Mouse (Mus musculus) forebrain, embryonic 11.5 days (tissue): ENCODE measurements around the gene Lpcat1. TPM values are rescaled to one million over a fixed set of nuclear protein-coding genes. Genes with fewer than 3 reads are reported as not detected.

Source experiments
- ATAC-seq: fragments of 200-750 bp; cut with Nextera tagmentation; replicated peaks from 2 replicates; pipeline ENCODE4 v1.8.0; 2017; ENCODE audit warnings: moderate TSS enrichment; ENCODE audit not compliant: low FRiP score
- DNase-seq: peaks from one replicate; pipeline ENCODE4 v3.0.0-alpha.2; 2017; ENCODE audit warnings: low spot score
- H3K27ac ChIP-seq: fragments of 300-500 bp; sonication (generic); 2 replicates; pipeline ENCODE4 v1.5.1; 2014; ENCODE audit warnings: low read depth, low read length
- H3K27me3 ChIP-seq: fragments of 300-500 bp; sonication (generic); 2 replicates; pipeline ENCODE4 v1.6.1; 2014; ENCODE audit warnings: mild to moderate bottlenecking, low read length, mixed read lengths; ENCODE audit not compliant: control insufficient read depth, insufficient read depth
- H3K36me3 ChIP-seq: fragments of 300-500 bp; sonication (generic); 2 replicates; pipeline ENCODE4 v1.6.1; 2014; ENCODE audit warnings: mild to moderate bottlenecking, low read length, moderate library complexity, mixed read lengths; ENCODE audit not compliant: control insufficient read depth, insufficient read depth
- H3K4me1 ChIP-seq: fragments of 300-500 bp; sonication (generic); replicated peaks from 2 replicates; pipeline ENCODE4 v1.6.1; 2014; ENCODE audit warnings: low read length, mixed read lengths; ENCODE audit not compliant: control insufficient read depth, insufficient read depth
- H3K4me2 ChIP-seq: fragments of 300-500 bp; sonication (generic); 2 replicates; pipeline ENCODE4 v1.6.1; 2014; ENCODE audit warnings: low read depth, mild to moderate bottlenecking, low read length, moderate library complexity, mixed read lengths; ENCODE audit not compliant: severe bottlenecking
- H3K4me3 ChIP-seq: fragments of 300-500 bp; sonication (generic); 2 replicates; pipeline ENCODE4 v1.5.1; 2014; ENCODE audit warnings: low read depth, low read length
- H3K9ac ChIP-seq: fragments of 300-500 bp; sonication (generic); 2 replicates; pipeline ENCODE4 v1.6.1; 2014; ENCODE audit warnings: low read length
- H3K9me3 ChIP-seq: fragments of 300-500 bp; sonication (generic); 2 replicates; pipeline ENCODE4 v1.6.1; 2016; ENCODE audit warnings: low read length, mixed read lengths; ENCODE audit not compliant: control insufficient read depth
- WGBS: fragments of 180-500 bp; shearing (Covaris S2); extraction: QIAGEN DNeasy Blood & Tissue Kit; methylation state at CpG from one replicate; pipeline ENCODE4 v1.1.7; 2014; 5-methylcytosine and 5-hydroxymethylcytosine counted together
- polyA plus RNA-seq: library from polyadenylated mRNA; unstranded; fragments of >200 nt; fragmentation: Nextera tagmentation; extraction: Ambion mirVana; gene quantifications from 2 replicates; pipeline ENCODE4 v1.2.1, GENCODE M21; 2014

Lpcat1 gene
- polyA plus RNA-seq, 1 experiment from 2014 or later, result 64.3 TPM

DNA sequence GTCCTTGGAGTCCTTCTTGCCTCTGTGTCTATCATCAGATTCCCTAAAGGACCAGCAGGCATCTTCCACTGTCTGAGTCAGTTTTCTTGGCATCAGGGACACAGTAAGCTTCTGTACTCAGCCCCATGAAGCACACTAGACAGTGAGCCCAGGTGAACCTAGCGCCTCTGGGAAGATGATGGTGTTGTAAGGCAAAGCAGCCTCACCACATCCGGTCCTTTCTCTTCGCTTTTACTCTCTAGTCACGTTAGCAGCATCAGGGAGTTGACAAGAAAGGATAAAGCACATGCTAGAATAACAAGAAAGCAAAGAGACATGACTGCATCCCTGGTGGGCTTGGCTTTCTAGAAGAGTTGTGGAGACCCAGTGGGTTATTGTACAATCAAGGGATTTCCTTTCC, 26.2 kb downstream of the Lpcat1 start:
- H3K27me3 ChIP-seq, result no peaks in the 10 kb centered on the region

DNA sequence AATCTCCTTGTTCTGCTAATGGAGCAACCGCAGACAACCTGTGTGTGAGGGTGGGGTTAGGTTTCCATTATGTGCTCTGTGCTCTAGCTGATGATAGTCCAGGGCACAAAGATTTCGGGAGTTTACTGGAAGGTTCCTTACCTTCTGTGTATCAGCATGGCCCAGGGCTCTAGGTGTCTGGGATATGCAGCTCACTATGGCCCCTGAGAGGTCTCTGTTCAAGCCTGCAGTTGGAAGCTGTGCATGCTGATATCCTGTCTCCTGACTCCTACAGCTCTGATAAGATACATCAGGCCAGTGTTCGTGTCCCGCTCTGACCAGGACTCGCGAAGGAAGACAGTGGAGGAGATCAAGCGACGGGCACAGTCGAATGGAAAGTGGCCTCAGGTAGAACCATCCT, 27.5 kb downstream of the Lpcat1 start:
- ATAC-seq, result no peak
- Histone ChIP-seq H3K9me3 (no peaks in the 10 kb centered on the region), H3K4me3 (no peak overlapping the region), H3K36me3 (peaks cover 2% of the 10 kb centered on the region; the same call in 1 of the 2 replicates), H3K27ac (no peak overlapping the region), H3K4me1 (no peaks in the 10 kb centered on the region), H3K4me2 (no peak overlapping the region), H3K27me3 (no peaks in the 10 kb centered on the region), H3K9ac (no peak overlapping the region)
- no peak for DNase-seq
- 96% methylated on average over 9 of the region's 9 CpGs for WGBS

More for the DNA sequence above, 26.2 kb downstream of the Lpcat1 start:
- 85% methylated on average over 4 of the region's 4 CpGs for WGBS
- Histone ChIP-seq H3K9me3 (no peaks in the 10 kb centered on the region), H3K36me3 (peaks cover 2% of the 10 kb centered on the region; the same call in 1 of the 2 replicates), H3K4me2 (no peak overlapping the region), H3K27ac (no peak overlapping the region), H3K4me3 (no peak overlapping the region), H3K4me1 (no peaks in the 10 kb centered on the region), H3K9ac (no peak overlapping the region)
- ATAC-seq (no peak), DNase-seq (no peak)

DNA sequence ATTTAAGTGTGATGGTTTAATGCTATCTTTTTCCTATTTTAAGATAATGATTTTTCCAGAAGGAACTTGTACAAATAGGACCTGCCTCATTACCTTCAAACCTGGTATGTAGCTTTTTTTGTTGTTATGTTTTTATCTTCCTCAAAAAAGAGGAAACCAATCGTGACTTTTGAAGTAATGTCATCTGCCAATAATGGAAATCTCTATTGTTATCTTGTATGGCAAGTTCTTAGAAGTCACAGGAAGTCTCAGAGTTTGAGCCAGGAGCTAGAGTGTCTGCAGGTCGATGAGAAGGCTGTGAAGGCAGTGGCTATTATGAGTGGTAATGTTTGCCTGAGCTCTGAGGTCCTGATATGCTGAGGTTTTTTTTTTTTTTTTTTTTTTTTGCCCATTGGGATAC, 29.1 kb downstream of the Lpcat1 start:
- Histone ChIP-seq H3K36me3 (peaks cover 2% of the 10 kb centered on the region; the same call in 1 of the 2 replicates), H3K27me3 (no peaks in the 10 kb centered on the region), H3K9ac (no peak overlapping the region), H3K27ac (no peak overlapping the region), H3K4me3 (no peak overlapping the region), H3K4me1 (no peaks in the 10 kb centered on the region), H3K4me2 (no peak overlapping the region), H3K9me3 (no peaks in the 10 kb centered on the region)
- WGBS, result 74% methylated on average over 2 of the region's 2 CpGs
- DNase-seq, result no peak
- no peak for ATAC-seq

DNA sequence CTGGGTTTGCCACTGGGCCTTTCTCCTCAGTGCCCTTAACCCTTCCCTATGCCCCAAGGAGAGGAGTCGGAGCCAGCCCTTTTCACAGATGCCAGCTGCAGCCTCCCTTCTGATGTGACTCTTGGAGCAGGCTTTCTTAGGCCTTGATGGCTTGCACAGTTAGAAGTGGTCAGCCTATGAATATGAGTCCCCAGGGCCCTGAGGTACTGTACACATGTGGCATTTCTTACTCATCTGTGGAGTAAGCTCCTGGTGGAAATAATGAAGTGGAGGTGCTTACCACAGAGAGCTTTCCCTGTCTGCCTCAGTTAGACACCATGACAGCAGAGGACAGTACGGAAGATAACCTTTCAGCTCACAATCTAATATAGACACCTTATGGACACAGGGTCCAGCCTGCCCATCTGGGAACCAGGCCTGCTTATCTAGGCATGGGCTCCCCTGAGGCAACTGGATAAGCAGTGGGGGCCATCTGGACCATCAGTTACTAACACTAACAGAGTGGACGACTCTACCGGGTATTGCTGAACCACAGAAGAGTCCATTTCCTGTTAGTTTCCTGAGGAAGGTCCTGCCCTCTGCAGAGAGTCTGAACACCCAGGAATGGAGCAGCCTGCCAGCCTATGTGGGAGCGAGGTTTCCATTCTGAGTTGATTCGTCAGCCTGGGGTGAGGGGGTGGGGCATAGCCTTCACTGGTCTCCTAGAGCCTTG, 33.1 kb downstream of the Lpcat1 start:
- Histone ChIP-seq H3K36me3 (peaks cover 2% of the 10 kb centered on the region; the same call in 1 of the 2 replicates), H3K27me3 (no peaks in the 10 kb centered on the region), H3K4me2 (no peak overlapping the region), H3K9ac (no peak overlapping the region), H3K9me3 (no peaks in the 10 kb centered on the region), H3K4me3 (no peak overlapping the region), H3K4me1 (no peaks in the 10 kb centered on the region), H3K27ac (0 out of 2 replicates have a peak overlapping the region, but pooled peaks have one; percentile 31)
- ATAC-seq, result no peak
- WGBS, result 83% methylated on average over 6 of the region's 6 CpGs
- DNase-seq, result no peak

DNA sequence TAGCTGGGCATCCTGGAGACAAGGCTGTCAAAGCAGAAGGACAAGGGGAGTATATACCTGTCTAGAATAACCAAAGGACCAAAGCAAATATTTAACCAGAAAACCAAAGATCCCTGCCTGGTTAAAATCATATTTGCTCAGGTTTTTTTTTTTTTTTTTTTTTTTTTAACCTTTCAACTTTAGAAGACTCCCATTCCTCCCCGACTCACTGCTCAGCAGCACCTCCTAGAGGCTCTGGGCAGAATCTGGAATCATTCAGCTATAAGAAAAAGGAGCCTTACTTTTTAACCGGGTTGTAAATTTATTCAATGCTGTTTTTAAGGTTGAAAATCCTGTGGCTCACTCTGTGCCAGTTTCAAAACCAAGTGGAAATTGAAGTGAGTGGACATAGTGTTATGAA, 35.7 kb downstream of the Lpcat1 start:
- no peak overlapping the region for H3K4me2 ChIP-seq
- no peaks in the 10 kb centered on the region for H3K9me3 ChIP-seq
- no peak overlapping the region for H3K27ac ChIP-seq
- H3K9ac ChIP-seq, result no peak overlapping the region
- H3K36me3 ChIP-seq, result no peaks in the 10 kb centered on the region; the same call in 1 of the 2 replicates
- ATAC-seq, result no peak
- no peak for DNase-seq
- no peak overlapping the region for H3K4me3 ChIP-seq
- H3K27me3 ChIP-seq, result no peaks in the 10 kb centered on the region
- 82% methylated on average over 2 of the region's 2 CpGs for WGBS
- H3K4me1 ChIP-seq, result no peaks in the 10 kb centered on the region

DNA sequence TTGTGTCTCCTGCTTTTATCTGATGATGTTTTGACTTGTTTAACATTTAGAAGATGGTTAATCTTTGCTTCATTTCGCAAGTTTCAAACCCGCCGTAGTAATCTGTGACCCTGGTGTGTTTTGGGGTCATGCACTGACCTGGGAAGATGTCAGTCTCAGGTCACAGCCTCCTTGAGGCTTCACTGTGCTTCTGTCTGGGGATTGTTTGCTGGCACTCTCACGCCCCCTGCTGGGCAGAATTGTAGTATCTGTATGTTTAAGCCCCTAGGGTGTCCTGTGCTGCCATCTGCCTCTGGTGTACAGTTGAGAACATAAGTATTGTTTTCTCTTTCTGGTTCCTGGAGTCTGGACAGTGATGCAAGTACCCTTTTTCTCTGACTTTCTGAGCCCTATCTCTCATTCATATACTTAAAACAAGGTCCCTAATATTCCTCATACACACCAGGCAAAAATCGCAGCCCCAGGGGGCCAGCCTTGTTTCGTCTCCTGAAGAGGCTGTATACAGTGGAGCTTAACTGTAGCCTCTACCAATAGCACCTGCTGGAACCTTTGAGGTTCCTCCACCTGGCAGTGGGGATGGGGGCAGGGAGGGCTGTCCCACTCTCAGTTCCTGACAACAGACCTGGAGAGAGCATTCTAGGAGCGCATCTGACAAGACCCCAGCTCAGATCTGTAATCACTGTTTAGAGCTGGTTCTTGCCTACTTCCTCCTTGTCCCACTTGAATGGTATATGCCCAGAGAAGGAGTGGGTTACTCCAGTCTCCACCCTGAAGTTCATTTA, 38.9 kb downstream of the Lpcat1 start:
- WGBS, result 68% methylated on average over 7 of the region's 7 CpGs
- ATAC-seq (no peak), DNase-seq (peak; percentile 85)
- H3K4me2 ChIP-seq, result no peak overlapping the region
- H3K4me3 ChIP-seq, result no peak overlapping the region
- H3K36me3 ChIP-seq, result no peaks in the 10 kb centered on the region; the same call in 1 of the 2 replicates
- no peaks in the 10 kb centered on the region for H3K9me3 ChIP-seq
- no peak overlapping the region for H3K9ac ChIP-seq
- no peaks in the 10 kb centered on the region for H3K27me3 ChIP-seq
- H3K27ac ChIP-seq, result no peak overlapping the region
- H3K4me1 ChIP-seq, result no peaks in the 10 kb centered on the region

DNA sequence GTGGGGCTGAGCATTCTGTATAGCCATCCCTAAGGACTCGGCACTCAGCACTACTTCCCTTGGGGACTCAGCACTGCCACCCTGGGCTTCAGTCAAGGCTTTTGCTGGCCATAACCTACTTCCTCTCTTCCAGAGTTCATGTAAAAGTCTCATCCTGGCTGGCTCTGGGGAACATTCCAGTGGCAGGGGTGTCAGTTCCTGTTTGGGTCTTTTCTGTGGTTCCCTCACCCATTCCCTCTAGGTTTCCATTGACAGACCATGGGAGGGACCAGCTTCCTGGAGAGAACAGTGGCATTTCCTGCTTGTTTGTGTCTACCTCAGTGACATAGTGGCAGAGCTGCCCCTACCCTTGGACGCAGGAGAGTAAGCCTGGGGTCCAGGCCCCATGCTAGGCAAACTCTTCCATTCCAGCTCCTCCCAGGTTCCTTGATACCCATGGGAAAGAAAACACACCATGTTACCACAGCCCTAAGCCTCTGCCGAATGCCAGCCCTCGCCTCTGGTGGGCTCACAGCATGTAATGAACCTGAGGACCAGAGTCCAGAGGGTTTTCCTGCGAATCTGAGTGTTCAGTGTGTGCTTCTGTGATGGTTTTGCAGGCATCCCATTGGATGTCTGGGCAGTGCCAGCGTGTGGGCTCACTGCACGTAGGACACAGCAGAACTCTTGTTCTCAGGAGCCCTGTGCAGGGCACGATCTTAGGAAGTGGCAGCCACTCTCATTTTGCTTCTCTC, 42.0 kb downstream of the Lpcat1 start:
- Histone ChIP-seq H3K4me3 (no peak overlapping the region), H3K36me3 (no peaks in the 10 kb centered on the region; the same call in 1 of the 2 replicates), H3K9me3 (no peaks in the 10 kb centered on the region), H3K4me2 (no peak overlapping the region), H3K27ac (no peak overlapping the region), H3K9ac (no peak overlapping the region), H3K27me3 (no peaks in the 10 kb centered on the region), H3K4me1 (no peaks in the 10 kb centered on the region)
- DNase-seq (peak; percentile 37), ATAC-seq (no peak)
- 92% methylated on average over 8 of the region's 8 CpGs for WGBS

DNA sequence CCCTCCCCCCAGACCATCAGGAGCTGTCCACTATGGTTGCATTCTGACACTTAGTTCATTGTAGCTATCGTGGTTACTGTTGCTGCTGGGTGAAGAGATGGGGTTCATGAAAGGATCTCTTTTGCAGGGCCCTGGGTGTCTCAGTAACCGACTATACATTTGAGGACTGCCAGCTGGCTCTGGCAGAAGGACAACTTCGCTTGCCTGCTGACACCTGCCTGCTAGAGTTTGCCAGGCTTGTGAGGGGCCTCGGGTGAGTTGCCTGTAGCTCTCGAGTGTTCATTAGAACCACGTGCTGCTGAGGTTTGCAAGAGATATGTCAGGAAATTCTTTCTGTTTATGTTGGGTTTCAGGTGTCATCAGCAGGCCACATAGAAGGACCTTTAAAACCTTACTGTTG, 42.9 kb downstream of the Lpcat1 start:
- Histone ChIP-seq H3K4me3 (no peak overlapping the region), H3K27ac (no peak overlapping the region), H3K9ac (no peak overlapping the region), H3K9me3 (no peaks in the 10 kb centered on the region), H3K27me3 (no peaks in the 10 kb centered on the region), H3K36me3 (no peaks in the 10 kb centered on the region; the same call in 1 of the 2 replicates), H3K4me1 (no peaks in the 10 kb centered on the region), H3K4me2 (no peak overlapping the region)
- DNase-seq (peak; percentile 43), ATAC-seq (no peak)
- WGBS, result 87% methylated on average over 6 of the region's 6 CpGs
